Mouse (Mus musculus): Measurements from ENCODE around the gene Rbm25. TPM values are rescaled to one million over a fixed set of nuclear protein-coding genes. Genes with fewer than 3 reads are reported as not detected.

Rbm25 gene
- total RNA-seq, 2 experiments from 2014 or later = 166 to 253 TPM

GRCm38 (mm10) chr12:83723037-83723436 lies 92.0 kb downstream of the Rbm25 start:
- no peak for ATAC-seq (replicated peaks; ENCODE audit: poor library complexity)

- ATAC-seq (replicated peaks; ENCODE audit: poor library complexity) = no peak
Observed at GRCm38 (mm10) chr12:83726510-83727308, 95.7 kb downstream of the Rbm25 start.

GRCm38 (mm10) chr12:83732225-83732624 lies 101.2 kb downstream of the Rbm25 start:
- ATAC-seq (replicated peaks; ENCODE audit: poor library complexity) = no peak

Other genes starting within 250 kb of the Rbm25 start
- gene Dpf3, start 143.5 kb upstream of the Rbm25 start, total RNA-seq (2015) = 2.8 TPM in 1 of 2 replicates, not detected in the other
- gene Dpf3, start 143.5 kb upstream of the Rbm25 start, total RNA-seq (2017) = 2.1 TPM in 2 replicates
- gene Dcaf4, start 110.8 kb upstream of the Rbm25 start, total RNA-seq (2015) = 7.3 and 13.2 TPM in 2 replicates
- 11.1 and 12.4 TPM in 2 replicates for gene Dcaf4, start 110.8 kb upstream of the Rbm25 start, total RNA-seq (2017)
- 4.1 and 5.7 TPM in 2 replicates for gene Zfyve1, start 34.0 kb upstream of the Rbm25 start, total RNA-seq (2015)
- gene Zfyve1, start 34.0 kb upstream of the Rbm25 start, total RNA-seq (2017) = 10.9 and 18.7 TPM in 2 replicates
- 71.4 and 71.5 TPM in 2 replicates for gene Psen1, start 56.9 kb downstream of the Rbm25 start, total RNA-seq (2015)
- 60.8 and 75.1 TPM in 2 replicates for gene Psen1, start 56.9 kb downstream of the Rbm25 start, total RNA-seq (2017)
- gene Papln, start 132.4 kb downstream of the Rbm25 start, total RNA-seq (2015) = not detected in 2 replicates
- not detected in 2 replicates for gene Papln, start 132.4 kb downstream of the Rbm25 start, total RNA-seq (2017)